Mouse (Mus musculus) kidney, adult 2 months (tissue): ENCODE measurements at regions not wholly inside any gene's neighbourhood (a gene's known extent, or its start where the extent isn't known, plus 50 kb on each side); places are given as distances from the start of the nearest gene placed in this dataset.

Experiments used
- CTCF ChIP-seq: fragments of 200-500 bp; conservative IDR thresholded peaks from 2 replicates; pipeline ENCODE4 v1.5.1; 2011; ENCODE audit warnings: low read depth, mild to moderate bottlenecking, control low read depth, low read length, moderate library complexity, mixed read lengths; ENCODE audit not compliant: insufficient read depth, insufficient read length
- POLR2A ChIP-seq: fragments of 200-500 bp; IDR thresholded peaks from one replicate; pipeline ENCODE4 v1.6.1; 2011; ENCODE audit warnings: low read depth, low read length, control low read depth

- TF ChIP-seq CTCF (no peak), POLR2A (no peak)
Observed at GRCm38 (mm10) chr2:3925199-3925598, 92.3 kb upstream of the Frmd4a start.
